Mouse (Mus musculus): ENCODE measurements around the gene Inpp5b. TPM values are rescaled to one million over a fixed set of nuclear protein-coding genes. Genes with fewer than 3 reads are reported as not detected.

Inpp5b gene
- polyA plus RNA-seq, 1 experiment = 2.5 TPM

DNA sequence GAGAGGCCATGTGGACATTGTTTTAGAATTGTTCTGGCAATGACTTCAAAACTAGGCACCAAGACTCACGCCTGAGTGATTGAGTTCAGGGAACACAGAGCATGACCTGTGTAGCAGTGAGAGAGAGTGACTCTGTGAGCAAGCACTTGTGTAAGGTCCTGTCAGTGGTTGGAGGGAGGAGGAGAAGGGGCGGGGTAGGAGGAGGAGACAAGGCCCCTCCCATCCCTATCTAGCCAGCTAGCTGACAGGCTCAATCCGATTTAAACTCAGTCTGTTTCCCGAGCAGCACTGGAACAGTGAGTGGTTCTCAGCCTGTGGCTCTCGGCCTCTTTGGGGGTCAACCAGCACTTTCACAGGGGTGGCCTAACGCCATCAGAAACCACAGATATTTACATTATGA, 76.2 kb downstream of the Inpp5b start:
- TF ChIP-seq TAL1 (IDR thresholded peaks at IDR 0.05; ENCODE audit: low read length) = no peak
- TF ChIP-seq GATA1 (IDR thresholded peaks at IDR 0.05; ENCODE audit: low read length) = no peak
- Histone ChIP-seq H3K36me3 (ENCODE audit: control insufficient read depth) (peaks cover 90% of the 10 kb centered on the region), H3K9me3 (ENCODE audit: control insufficient read depth, low read length) (no peaks in the 10 kb centered on the region), H3K4me3 (replicated peaks) (no peak overlapping the region), H3K27me3 (ENCODE audit: control insufficient read depth) (no peaks in the 10 kb centered on the region), H3K4me1 (ENCODE audit: control insufficient read depth) (peaks cover 20% of the 10 kb centered on the region)

GRCm38 (mm10) chr4:124818832-124819231, 77.2 kb downstream of the Inpp5b start:
- TF ChIP-seq GATA1 (IDR thresholded peaks at IDR 0.05; ENCODE audit: low read length) (no peak), TAL1 (IDR thresholded peaks at IDR 0.05; ENCODE audit: low read length) (no peak)
- peaks cover 18% of the 10 kb centered on the region for H3K4me1 ChIP-seq (ENCODE audit: control insufficient read depth)
- no peaks in the 10 kb centered on the region for H3K9me3 ChIP-seq (ENCODE audit: control insufficient read depth, low read length)
- H3K27me3 ChIP-seq (ENCODE audit: control insufficient read depth) = no peaks in the 10 kb centered on the region
- peaks cover 90% of the 10 kb centered on the region for H3K36me3 ChIP-seq (ENCODE audit: control insufficient read depth)
- no peak overlapping the region for H3K4me3 ChIP-seq (replicated peaks)

- no peak for TF ChIP-seq GATA1 (IDR thresholded peaks at IDR 0.05; ENCODE audit: low read length)
- no peak for TF ChIP-seq TAL1 (IDR thresholded peaks at IDR 0.05; ENCODE audit: low read length)
- no peak overlapping the region for H3K4me3 ChIP-seq (replicated peaks)
- H3K9me3 ChIP-seq (ENCODE audit: control insufficient read depth, low read length) = no peaks in the 10 kb centered on the region
- H3K36me3 ChIP-seq (ENCODE audit: control insufficient read depth) = peaks cover 95% of the 10 kb centered on the region
- H3K4me1 ChIP-seq (ENCODE audit: control insufficient read depth) = no peaks in the 10 kb centered on the region; the same call in 1 of the 2 replicates
- no peaks in the 10 kb centered on the region for H3K27me3 ChIP-seq (ENCODE audit: control insufficient read depth)
Measured at GRCm38 (mm10) chr4:124824967-124825366, 83.3 kb downstream of the Inpp5b start.

DNA sequence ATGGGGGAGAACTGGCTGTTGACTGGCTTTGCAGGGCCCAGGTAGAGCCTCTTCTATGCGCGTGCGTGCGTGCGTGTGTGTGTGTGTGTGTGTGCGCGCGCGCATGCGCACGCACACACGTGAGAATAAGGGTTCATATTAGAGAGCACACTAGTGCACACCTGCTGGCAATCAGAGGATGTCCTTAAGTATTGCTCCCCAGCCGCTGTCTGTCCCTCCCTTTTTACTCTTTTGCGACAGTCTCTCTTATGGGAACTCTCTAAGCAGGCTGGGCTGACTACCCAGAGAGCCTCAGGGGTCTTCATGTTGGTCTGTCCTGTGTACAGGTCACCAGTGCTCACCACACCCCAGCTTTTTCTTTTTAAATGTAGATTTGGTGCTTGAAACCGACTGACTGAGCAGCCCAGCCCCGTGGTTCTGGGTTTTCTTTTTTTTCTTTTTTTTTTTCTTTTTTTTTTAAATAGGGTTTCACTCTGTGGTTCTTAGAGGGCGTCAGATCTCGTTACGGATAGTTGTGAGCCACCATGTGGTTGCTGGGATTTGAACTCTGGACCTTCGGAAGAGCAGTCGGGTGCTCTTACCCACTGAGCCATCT, 83.8 kb downstream of the Inpp5b start:
- Histone ChIP-seq H3K4me1 (ENCODE audit: control insufficient read depth) (no peaks in the 10 kb centered on the region), H3K9me3 (ENCODE audit: control insufficient read depth, low read length) (no peaks in the 10 kb centered on the region), H3K4me3 (replicated peaks) (no peak overlapping the region), H3K27me3 (ENCODE audit: control insufficient read depth) (no peaks in the 10 kb centered on the region), H3K36me3 (ENCODE audit: control insufficient read depth) (peaks cover 95% of the 10 kb centered on the region)
- TF ChIP-seq TAL1 (IDR thresholded peaks at IDR 0.05; ENCODE audit: low read length) = no peak
- no peak for TF ChIP-seq GATA1 (IDR thresholded peaks at IDR 0.05; ENCODE audit: low read length)

DNA sequence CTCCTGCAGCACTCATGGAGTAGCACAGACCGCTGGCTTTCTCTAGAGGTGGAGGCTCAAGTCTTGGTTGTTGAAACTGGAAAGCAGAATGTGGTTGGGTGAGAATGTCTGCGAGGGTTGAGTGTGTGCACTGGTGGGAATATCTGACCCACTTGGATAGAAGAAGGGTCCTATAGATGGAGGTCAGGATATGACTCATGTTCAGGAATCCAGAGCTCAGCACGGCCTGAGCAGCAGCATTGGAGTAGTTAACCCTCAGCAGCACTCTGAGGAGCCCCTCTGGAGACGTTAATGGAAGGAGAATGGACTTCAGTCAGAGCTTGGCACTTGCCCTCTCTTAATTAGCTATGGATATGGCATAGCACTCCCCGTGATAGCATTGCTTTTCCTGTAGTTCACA, 88.0 kb downstream of the Inpp5b start:
- peaks cover 91% of the 10 kb centered on the region for H3K36me3 ChIP-seq (ENCODE audit: control insufficient read depth)
- no peak for TF ChIP-seq GATA1 (IDR thresholded peaks at IDR 0.05; ENCODE audit: low read length)
- no peak for TF ChIP-seq TAL1 (IDR thresholded peaks at IDR 0.05; ENCODE audit: low read length)

DNA sequence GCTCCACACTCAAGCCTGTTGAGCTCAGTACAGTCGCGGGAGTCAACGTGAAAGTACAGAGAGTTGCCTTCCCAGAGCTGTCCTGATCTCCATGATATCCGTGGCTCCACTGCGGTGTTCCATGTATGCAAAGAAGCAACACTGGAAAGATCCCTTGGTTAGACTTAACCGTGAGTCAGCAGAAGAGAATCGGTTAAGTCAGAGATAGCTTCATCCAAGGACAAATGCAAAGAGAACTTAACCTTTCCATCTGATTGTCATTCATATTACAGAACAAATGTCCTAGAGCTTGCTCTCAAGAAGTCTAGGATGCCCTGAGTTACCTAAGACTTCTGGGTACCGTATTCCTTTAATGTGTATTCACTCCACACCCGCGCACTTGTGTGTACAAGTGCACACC, 91.1 kb downstream of the Inpp5b start:
- H3K4me1 ChIP-seq (ENCODE audit: control insufficient read depth) = no peaks in the 10 kb centered on the region
- H3K4me3 ChIP-seq (replicated peaks) = no peak overlapping the region
- no peaks in the 10 kb centered on the region for H3K27me3 ChIP-seq (ENCODE audit: control insufficient read depth)
- TF ChIP-seq GATA1 (IDR thresholded peaks at IDR 0.05; ENCODE audit: low read length) = no peak
- no peak for TF ChIP-seq TAL1 (IDR thresholded peaks at IDR 0.05; ENCODE audit: low read length)
- H3K9me3 ChIP-seq (ENCODE audit: control insufficient read depth, low read length) = no peaks in the 10 kb centered on the region
- peaks cover 91% of the 10 kb centered on the region for H3K36me3 ChIP-seq (ENCODE audit: control insufficient read depth)

More for the DNA sequence above, 88.0 kb downstream of the Inpp5b start:
- Histone ChIP-seq H3K4me1 (ENCODE audit: control insufficient read depth) (no peaks in the 10 kb centered on the region), H3K27me3 (ENCODE audit: control insufficient read depth) (no peaks in the 10 kb centered on the region), H3K4me3 (replicated peaks) (no peak overlapping the region), H3K9me3 (ENCODE audit: control insufficient read depth, low read length) (no peaks in the 10 kb centered on the region)

- H3K36me3 ChIP-seq (ENCODE audit: control insufficient read depth) = peaks cover 96% of the 10 kb centered on the region
- H3K9me3 ChIP-seq (ENCODE audit: control insufficient read depth, low read length) = peaks cover 4% of the 10 kb centered on the region; the same call in 1 of the 2 replicates
- no peaks in the 10 kb centered on the region for H3K27me3 ChIP-seq (ENCODE audit: control insufficient read depth)
- no peak overlapping the region for H3K4me3 ChIP-seq (replicated peaks)
- H3K4me1 ChIP-seq (ENCODE audit: control insufficient read depth) = no peaks in the 10 kb centered on the region
- TF ChIP-seq GATA1 (IDR thresholded peaks at IDR 0.05; ENCODE audit: low read length) = no peak
Measured at GRCm38 (mm10) chr4:124838035-124838700, 96.5 kb downstream of the Inpp5b start.

DNA sequence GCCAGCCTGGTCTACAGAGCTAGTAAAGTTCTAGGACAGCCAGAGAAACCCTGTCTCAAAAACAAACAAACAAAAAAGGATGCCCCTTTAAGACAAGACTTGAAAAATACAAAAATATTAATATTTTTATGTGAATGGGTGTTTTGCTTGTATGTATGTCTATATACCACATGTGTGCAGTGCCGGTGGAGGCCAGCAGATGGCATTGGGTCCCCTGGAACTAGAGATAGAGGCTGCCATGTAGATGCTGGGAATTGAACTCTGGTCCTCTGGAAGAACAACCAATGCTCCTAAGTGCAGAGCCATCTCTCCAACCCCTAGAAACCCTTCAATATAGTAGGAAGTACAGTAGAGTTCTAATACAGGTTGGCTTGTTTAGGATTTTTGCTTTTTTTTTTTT, 99.3 kb downstream of the Inpp5b start:
- no peak overlapping the region for H3K4me3 ChIP-seq (replicated peaks)
- no peaks in the 10 kb centered on the region for H3K4me1 ChIP-seq (ENCODE audit: control insufficient read depth)
- peaks cover 4% of the 10 kb centered on the region; the same call in 1 of the 2 replicates for H3K9me3 ChIP-seq (ENCODE audit: control insufficient read depth, low read length)
- H3K27me3 ChIP-seq (ENCODE audit: control insufficient read depth) = no peaks in the 10 kb centered on the region
- TF ChIP-seq GATA1 (IDR thresholded peaks at IDR 0.05; ENCODE audit: low read length) (no peak), TAL1 (IDR thresholded peaks at IDR 0.05; ENCODE audit: low read length) (no peak)
- H3K36me3 ChIP-seq (ENCODE audit: control insufficient read depth) = peaks cover 97% of the 10 kb centered on the region

DNA sequence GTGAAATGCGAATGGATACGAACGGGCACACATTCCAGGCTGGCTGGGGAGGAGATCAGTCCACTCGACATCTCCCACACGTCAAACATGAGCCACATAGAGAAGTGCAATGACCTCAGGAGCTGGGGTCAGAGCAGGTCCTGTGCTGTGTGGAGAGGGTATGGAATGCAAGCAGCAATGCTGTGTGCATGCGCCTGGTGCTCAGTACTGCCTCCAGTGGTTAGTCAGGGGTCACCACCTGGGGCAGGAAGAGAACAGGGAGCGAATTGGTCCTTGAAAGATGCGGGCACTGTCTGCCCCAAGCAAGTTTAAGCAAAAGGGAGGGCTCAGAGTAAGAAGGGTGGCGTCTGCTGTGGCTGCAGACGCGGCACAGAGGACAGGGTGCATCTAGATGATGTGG, 101.8 kb downstream of the Inpp5b start:
- Histone ChIP-seq H3K4me3 (replicated peaks) (no peak overlapping the region), H3K36me3 (ENCODE audit: control insufficient read depth) (peaks cover 89% of the 10 kb centered on the region), H3K4me1 (ENCODE audit: control insufficient read depth) (peaks cover 12% of the 10 kb centered on the region), H3K9me3 (ENCODE audit: control insufficient read depth, low read length) (peaks cover 4% of the 10 kb centered on the region; the same call in 1 of the 2 replicates), H3K27me3 (ENCODE audit: control insufficient read depth) (no peaks in the 10 kb centered on the region)
- TF ChIP-seq TAL1 (IDR thresholded peaks at IDR 0.05; ENCODE audit: low read length) (no peak), GATA1 (IDR thresholded peaks at IDR 0.05; ENCODE audit: low read length) (no peak)
